Mouse (Mus musculus) liver, embryonic 14.5 days (tissue): ENCODE measurements around the gene 0610012G03Rik. TPM values are rescaled to one million over a fixed set of nuclear protein-coding genes. Genes with fewer than 3 reads are reported as not detected.

Experiments
- ATAC-seq: fragments of 200-750 bp; cut with Nextera tagmentation; 2 replicates; pipeline ENCODE4 v1.8.0; 2017; ENCODE audit warnings: moderate number of reproducible peaks, mild to moderate bottlenecking, moderate library complexity; ENCODE audit not compliant: insufficient read depth
- DNase-seq, 3 experiments: peaks; one replicate each; pipeline ENCODE4 v3.0.0-alpha.2; 2012 to 2013; ENCODE audit warnings: low read depth in 3 of 3, low spot score in 3 of 3
- H3K27ac ChIP-seq: fragments of 300-500 bp; sonication (generic); 2 replicates; pipeline ENCODE4 v1.5.1; 2014; ENCODE audit warnings: moderate library complexity, mild to moderate bottlenecking, control low read depth, inconsistent platforms
- H3K27me3 ChIP-seq: fragments of 300-500 bp; sonication (generic); 2 replicates; pipeline ENCODE4 v1.6.1; 2014; ENCODE audit warnings: mild to moderate bottlenecking, low read length, moderate library complexity; ENCODE audit not compliant: control insufficient read depth, insufficient read depth
- H3K36me3 ChIP-seq: fragments of 300-500 bp; sonication (generic); replicated peaks from 2 replicates; pipeline ENCODE4 v1.6.1; 2014; ENCODE audit warnings: low read depth; ENCODE audit not compliant: control insufficient read depth, insufficient read depth
- H3K4me1 ChIP-seq, 2 experiments: fragments of 200-500 bp in 1 of 2; fragments of 300-500 bp in 1 of 2; sonication (generic) in 1 of 2; replicated peaks; 2 replicates each; pipeline ENCODE4 v1.6.1; 2012 to 2014; ENCODE audit warnings: antibody characterized with exemption in 1 of 2, inconsistent platforms in 1 of 2, low read length in 1 of 2; ENCODE audit not compliant: control insufficient read depth in 2 of 2, insufficient read depth in 2 of 2
- H3K4me2 ChIP-seq: fragments of 300-500 bp; sonication (generic); 2 replicates; pipeline ENCODE4 v1.6.1; 2014; ENCODE audit warnings: low read depth, mild to moderate bottlenecking, control low read depth, moderate library complexity
- H3K4me3 ChIP-seq, 2 experiments: fragments of 200-500 bp in 1 of 2; fragments of 300-500 bp in 1 of 2; sonication (generic) in 1 of 2; 2 replicates each; pipeline ENCODE4 v1.5.1; 2012 to 2014; ENCODE audit warnings: low read depth in 2 of 2, low read length in 2 of 2, mild to moderate bottlenecking in 2 of 2, control low read depth in 1 of 2, inconsistent platforms in 1 of 2, moderate library complexity in 1 of 2; ENCODE audit not compliant: insufficient read depth in 1 of 2
- H3K9ac ChIP-seq: fragments of 300-500 bp; sonication (generic); replicated peaks from 2 replicates; pipeline ENCODE4 v1.6.1; 2014; ENCODE audit warnings: mild to moderate bottlenecking, control low read depth, moderate library complexity
- H3K9me3 ChIP-seq: fragments of 300-500 bp; sonication (generic); 2 replicates; pipeline ENCODE4 v1.6.1; 2016; ENCODE audit warnings: low read length, mixed read lengths; ENCODE audit not compliant: control insufficient read depth
- CTCF ChIP-seq: IDR thresholded peaks from 2 replicates; pipeline ENCODE4 v1.5.1; 2016; ENCODE audit warnings: antibody characterized with exemption, low read depth, control low read depth
- EP300 ChIP-seq: IDR thresholded peaks from 2 replicates; pipeline ENCODE4 v1.6.1; 2016; ENCODE audit warnings: antibody characterized with exemption, low read depth
- WGBS: fragments of 180-500 bp; shearing (Covaris S2); extraction: QIAGEN DNeasy Blood & Tissue Kit; methylation state at CpG from one replicate; pipeline ENCODE4 v1.1.7; 2014; ENCODE audit not compliant: insufficient replicate concordance; 5-methylcytosine and 5-hydroxymethylcytosine counted together
- polyA plus RNA-seq, 2 experiments: library from polyadenylated mRNA; depleted of rRNA in 1 of 2; stranded (reverse) in 1 of 2; unstranded in 1 of 2; fragments of >200 nt; fragmentation: Nextera tagmentation in 1 of 2; extraction: Ambion mirVana in 1 of 2; gene quantifications; 2 replicates each; pipeline versions ENCODE4 v1.2.1 to v1.2.3; 2012 to 2014

Gene 0610012G03Rik
- polyA plus RNA-seq, 2 experiments: 21.5 to 42.3 TPM

- H3K9ac ChIP-seq: no peak overlapping the region
- TF ChIP-seq CTCF: no peak
- DNase-seq: no peak
- no peak overlapping the region for H3K4me2 ChIP-seq
- H3K36me3 ChIP-seq: peaks cover 6% of the 10 kb centered on the region
- no peaks in the 10 kb centered on the region for H3K4me1 ChIP-seq
- no peak overlapping the region for H3K4me3 ChIP-seq
- H3K27me3 ChIP-seq: no peaks in the 10 kb centered on the region
- H3K27ac ChIP-seq: no peak overlapping the region
- no peak for ATAC-seq
- 67% methylated on average over 5 of the region's 5 CpGs for WGBS
- H3K9me3 ChIP-seq: no peaks in the 10 kb centered on the region
Measured at GRCm38 (mm10) chr16:31980946-31981345, 32.7 kb upstream of the 0610012G03Rik start.

- 77% methylated on average over 3 of the region's 3 CpGs for WGBS
- TF ChIP-seq CTCF (no peak), EP300 (no peak)
- ATAC-seq: no peak
- Histone ChIP-seq H3K27ac (no peak overlapping the region), H3K9ac (no peak overlapping the region), H3K4me3 (no peak overlapping the region), H3K36me3 (peaks cover 6% of the 10 kb centered on the region), H3K27me3 (no peaks in the 10 kb centered on the region), H3K4me1 (no peaks in the 10 kb centered on the region), H3K9me3 (no peaks in the 10 kb centered on the region), H3K4me2 (no peak overlapping the region)
- DNase-seq: no peak
Measured at GRCm38 (mm10) chr16:31979501-31979900, 31.2 kb upstream of the 0610012G03Rik start.

- Histone ChIP-seq H3K27me3 (no peaks in the 10 kb centered on the region), H3K4me1 (no peaks in the 10 kb centered on the region), H3K9me3 (no peaks in the 10 kb centered on the region), H3K9ac (no peak overlapping the region), H3K4me3 (no peak overlapping the region), H3K36me3 (peaks cover 8% of the 10 kb centered on the region), H3K4me2 (no peak overlapping the region), H3K27ac (no peak overlapping the region)
- TF ChIP-seq CTCF (no peak), EP300 (no peak)
- ATAC-seq (no peak), DNase-seq (no peak)
- 75% methylated on average over 4 of the region's 4 CpGs for WGBS
Measured at GRCm38 (mm10) chr16:31975258-31975657, 27.0 kb upstream of the 0610012G03Rik start.

- Histone ChIP-seq H3K4me1 (no peaks in the 10 kb centered on the region), H3K36me3 (peaks cover 5% of the 10 kb centered on the region), H3K27me3 (no peaks in the 10 kb centered on the region), H3K27ac (no peak overlapping the region), H3K9me3 (no peaks in the 10 kb centered on the region), H3K4me2 (no peak overlapping the region), H3K9ac (no peak overlapping the region), H3K4me3 (no peak overlapping the region)
- WGBS: 77% methylated on average over 7 of the region's 7 CpGs
- ATAC-seq (no peak), DNase-seq (no peak)
- no peak for TF ChIP-seq CTCF
- TF ChIP-seq EP300: no peak
Measured at GRCm38 (mm10) chr16:31963224-31963623, 14.9 kb upstream of the 0610012G03Rik start.

- peak overlapping the region; percentile 92 for H3K9ac ChIP-seq
- TF ChIP-seq EP300 (no peak), CTCF (no peak)
- no peaks in the 10 kb centered on the region for H3K9me3 ChIP-seq
- peak overlapping the region; percentile 70 to 95 for H3K4me3 ChIP-seq
- WGBS: under 1% methylated on average over 38 of the region's 38 CpGs
- H3K27me3 ChIP-seq: no peaks in the 10 kb centered on the region
- ATAC-seq (peak; percentile 54), DNase-seq (no peak)
- peak overlapping the region; percentile 96 for H3K4me2 ChIP-seq
- H3K27ac ChIP-seq: peak overlapping the region; percentile 11
- no peaks in the 10 kb centered on the region for H3K36me3 ChIP-seq
- H3K4me1 ChIP-seq: peaks cover 2 to 15% of the 10 kb centered on the region in 2 experiments
Measured at GRCm38 (mm10) chr16:31947901-31948316, 385 bp downstream of the 0610012G03Rik start.
